Mouse (Mus musculus) testis, adult 2 months (tissue): ENCODE results near the gene Cubn.

Experiments
- CTCF ChIP-seq: fragments of 200-500 bp; IDR thresholded peaks from 2 replicates; pipeline ENCODE4 v1.5.1; 2012; ENCODE audit warnings: low read depth, mild to moderate bottlenecking, inconsistent platforms, low read length, moderate library complexity; ENCODE audit not compliant: control insufficient read depth, insufficient read depth, insufficient replicate concordance
- POLR2A ChIP-seq: fragments of 200-500 bp; IDR thresholded peaks from 2 replicates; pipeline ENCODE4 v1.6.1; 2012; ENCODE audit warnings: low read depth, mild to moderate bottlenecking, inconsistent platforms, low read length, moderate library complexity; ENCODE audit not compliant: control insufficient read depth

GRCm38 (mm10) chr2:13501553-13501952 is 9.9 kb upstream of the Cubn start:
- TF ChIP-seq CTCF = no peak
- no peak for TF ChIP-seq POLR2A
